Mouse (Mus musculus): ENCODE results near the gene Far2.

Gene Far2

GRCm38 (mm10) chr6:148046881-148047649 lies at the start of gene Far2:
Far2 (plus strand) TSS chr6:148047259.
- DNase-seq (ENCODE audit: low read depth, low spot score): peak; percentile 32

- no peak for DNase-seq (ENCODE audit: low read depth, low spot score)
Measured at GRCm38 (mm10) chr6:148000483-148000882, 46.6 kb upstream of the Far2 start.

GRCm38 (mm10) chr6:148001071-148001470 lies 46.0 kb upstream of the Far2 start:
- peak; percentile 68 for DNase-seq (ENCODE audit: low read depth, low spot score)

- DNase-seq (ENCODE audit: low read depth, low spot score): peak; percentile 19
Measured at GRCm38 (mm10) chr6:148006118-148006837, 40.8 kb upstream of the Far2 start.

- DNase-seq (ENCODE audit: low read depth, low spot score): no peak
Measured at GRCm38 (mm10) chr6:148040759-148041158, 6.3 kb upstream of the Far2 start.

GRCm38 (mm10) chr6:148047650-148047988 lies 560 bp downstream of the Far2 start:
- no peak for DNase-seq (ENCODE audit: low read depth, low spot score)

GRCm38 (mm10) chr6:148063131-148063530 lies 16.1 kb downstream of the Far2 start:
- no peak for DNase-seq (ENCODE audit: low read depth, low spot score)

- no peak for DNase-seq (ENCODE audit: low read depth, low spot score)
Measured at GRCm38 (mm10) chr6:148066267-148066666, 19.2 kb downstream of the Far2 start.

- DNase-seq (ENCODE audit: low read depth, low spot score): no peak
Measured at GRCm38 (mm10) chr6:148068786-148069185, 21.7 kb downstream of the Far2 start.

GRCm38 (mm10) chr6:148073599-148073998 lies 26.5 kb downstream of the Far2 start:
- DNase-seq (ENCODE audit: low read depth, low spot score): no peak

- peak; percentile 13 for DNase-seq (ENCODE audit: low read depth, low spot score)
Measured at GRCm38 (mm10) chr6:148074211-148074864, 27.3 kb downstream of the Far2 start.

- no peak for DNase-seq (ENCODE audit: low read depth, low spot score)
Measured at GRCm38 (mm10) chr6:148083864-148084263, 36.8 kb downstream of the Far2 start.

- DNase-seq (ENCODE audit: low read depth, low spot score): no peak
Measured at GRCm38 (mm10) chr6:148084403-148084802, 37.3 kb downstream of the Far2 start.

GRCm38 (mm10) chr6:148097039-148097438 lies 50.0 kb downstream of the Far2 start:
- no peak for DNase-seq (ENCODE audit: low read depth, low spot score)

GRCm38 (mm10) chr6:148101977-148102376 lies 54.9 kb downstream of the Far2 start:
- DNase-seq (ENCODE audit: low read depth, low spot score): no peak

GRCm38 (mm10) chr6:148102434-148102833 lies 55.4 kb downstream of the Far2 start:
- DNase-seq (ENCODE audit: low read depth, low spot score): no peak

GRCm38 (mm10) chr6:148104212-148104611 lies 57.2 kb downstream of the Far2 start:
- peak; percentile 62 for DNase-seq (ENCODE audit: low read depth, low spot score)

- DNase-seq (ENCODE audit: low read depth, low spot score): no peak
Measured at GRCm38 (mm10) chr6:148105722-148106268, 58.7 kb downstream of the Far2 start.

GRCm38 (mm10) chr6:148108741-148109472 lies 61.8 kb downstream of the Far2 start:
- no peak for DNase-seq (ENCODE audit: low read depth, low spot score)

- DNase-seq (ENCODE audit: low read depth, low spot score): no peak
Measured at GRCm38 (mm10) chr6:148110996-148111633, 64.1 kb downstream of the Far2 start.

- no peak for DNase-seq (ENCODE audit: low read depth, low spot score)
Measured at GRCm38 (mm10) chr6:148116371-148116770, 69.3 kb downstream of the Far2 start.
